Mouse (Mus musculus): ENCODE measurements at regions not wholly inside any gene's neighbourhood (a gene's known extent, or its start where the extent isn't known, plus 50 kb on each side); places are given as distances from the start of the nearest gene placed in this dataset.

DNA sequence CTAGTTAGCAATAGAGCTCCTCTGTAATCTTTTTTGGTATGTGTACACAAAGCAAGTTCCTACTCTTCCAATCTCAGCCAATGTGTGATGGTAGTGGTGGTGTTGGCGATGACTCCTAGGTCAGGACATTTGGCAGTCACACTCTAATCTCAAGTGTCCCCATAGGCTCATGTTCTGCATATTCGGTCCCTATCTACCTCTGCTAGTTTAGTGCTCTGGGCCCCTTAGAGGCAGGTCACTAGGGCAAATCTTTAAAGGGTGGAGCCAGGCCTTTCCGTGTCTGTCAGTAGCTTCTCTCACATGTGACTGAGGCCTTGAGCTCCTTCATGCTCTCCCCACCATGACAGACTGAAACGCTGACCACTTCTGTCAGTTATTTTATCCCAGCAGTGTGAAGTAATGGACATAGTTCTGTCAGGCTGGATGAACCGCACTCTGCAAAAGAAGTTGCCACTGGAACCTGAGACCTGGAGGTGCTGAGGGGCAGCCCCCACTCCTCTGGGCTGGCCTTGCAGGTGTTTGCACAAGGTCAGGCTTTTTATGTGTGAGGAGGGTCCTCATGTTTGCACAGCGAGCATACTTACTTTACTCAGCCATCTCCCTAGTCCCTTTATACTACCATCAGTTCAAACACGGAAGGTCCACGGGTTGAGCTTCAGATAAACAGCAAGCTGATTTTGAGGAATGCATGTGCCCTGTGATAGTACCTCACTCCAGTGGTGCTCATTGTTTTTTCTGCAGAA, 75.3 kb upstream of the Ywhaq start:
- DNase-seq (ENCODE audit: low spot score): peak; percentile 8

DNA sequence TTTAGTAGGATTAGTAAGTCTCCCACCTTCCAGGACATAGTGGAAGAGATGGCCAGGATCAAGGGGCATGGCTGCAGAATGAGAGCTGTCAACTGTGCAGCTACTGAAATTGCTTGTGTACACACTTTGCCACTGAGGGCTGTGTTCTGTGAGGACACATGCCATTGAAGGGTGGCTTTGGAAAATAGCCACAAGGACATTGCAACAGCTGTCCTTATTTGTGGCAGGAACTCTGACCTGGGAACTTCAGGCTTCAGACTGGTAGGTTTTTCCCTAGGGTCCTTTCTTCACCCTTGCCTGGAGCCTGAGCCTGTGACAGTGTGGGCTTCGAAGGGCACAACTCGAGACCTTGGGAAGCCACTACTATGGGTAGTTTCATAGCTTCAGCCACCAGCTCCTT, 64.2 kb upstream of the Ywhaq start:
- DNase-seq (ENCODE audit: low spot score): no peak

DNA sequence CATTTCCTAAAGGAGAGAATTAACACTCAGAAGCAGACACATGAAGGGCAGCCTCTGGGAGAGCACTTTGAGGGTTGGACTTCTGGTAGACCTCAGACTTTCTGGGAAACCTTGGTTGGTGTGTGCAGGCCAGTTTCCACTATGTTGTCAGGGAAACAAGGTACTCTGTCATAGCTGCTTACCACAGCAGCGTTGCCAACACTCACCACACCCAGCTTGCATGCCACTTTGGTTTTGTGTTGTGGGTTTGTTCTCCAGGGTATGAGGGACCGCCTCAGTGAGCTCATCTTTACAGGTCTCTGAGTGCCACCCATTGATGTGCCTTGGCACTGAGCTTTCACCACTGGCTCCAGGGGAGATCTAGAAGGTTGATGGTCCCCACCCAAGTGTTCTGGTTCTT, 62.8 kb upstream of the Ywhaq start:
- DNase-seq (ENCODE audit: low spot score): no peak

DNA sequence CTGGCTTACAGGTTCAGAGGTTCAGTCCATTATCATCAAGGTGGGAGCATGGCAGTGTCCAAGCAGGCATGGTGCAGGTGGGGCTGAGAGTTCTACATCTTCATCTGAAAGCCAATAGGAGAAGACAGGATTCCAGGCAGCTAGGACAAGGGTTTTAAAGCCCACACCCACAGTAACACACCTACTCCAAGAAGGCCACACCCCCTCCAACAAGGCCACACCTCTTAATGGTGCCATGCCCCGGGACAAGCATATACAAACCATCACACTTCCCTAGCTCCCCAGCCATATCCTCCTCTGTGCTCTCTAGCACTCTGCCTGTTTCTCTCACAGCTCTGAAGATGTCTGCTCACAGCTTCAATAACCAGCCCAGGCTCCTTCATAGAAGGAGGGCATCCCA, 61.8 kb upstream of the Ywhaq start:
- no peak for DNase-seq (ENCODE audit: low spot score)

DNA sequence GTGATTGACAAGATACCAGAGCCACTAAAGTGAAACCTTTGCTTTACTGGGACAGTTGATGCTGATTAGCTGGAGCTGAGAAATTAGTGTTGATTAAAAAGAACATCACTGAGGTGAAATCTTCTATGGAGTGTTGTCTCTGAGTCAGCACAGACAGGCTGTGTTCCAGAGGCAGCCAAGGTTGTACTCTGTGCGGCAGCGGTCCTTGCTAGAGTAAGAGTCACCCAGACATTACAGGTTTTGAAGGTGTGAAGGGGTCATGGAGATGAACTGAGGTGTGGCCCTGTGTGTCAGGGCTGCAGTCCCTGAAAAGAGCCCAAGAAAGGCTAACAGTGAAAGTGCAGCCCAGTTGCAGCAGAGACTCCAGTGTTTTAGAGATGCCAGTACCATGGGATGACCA, 59.1 kb upstream of the Ywhaq start:
- DNase-seq (ENCODE audit: low spot score): no peak

DNA sequence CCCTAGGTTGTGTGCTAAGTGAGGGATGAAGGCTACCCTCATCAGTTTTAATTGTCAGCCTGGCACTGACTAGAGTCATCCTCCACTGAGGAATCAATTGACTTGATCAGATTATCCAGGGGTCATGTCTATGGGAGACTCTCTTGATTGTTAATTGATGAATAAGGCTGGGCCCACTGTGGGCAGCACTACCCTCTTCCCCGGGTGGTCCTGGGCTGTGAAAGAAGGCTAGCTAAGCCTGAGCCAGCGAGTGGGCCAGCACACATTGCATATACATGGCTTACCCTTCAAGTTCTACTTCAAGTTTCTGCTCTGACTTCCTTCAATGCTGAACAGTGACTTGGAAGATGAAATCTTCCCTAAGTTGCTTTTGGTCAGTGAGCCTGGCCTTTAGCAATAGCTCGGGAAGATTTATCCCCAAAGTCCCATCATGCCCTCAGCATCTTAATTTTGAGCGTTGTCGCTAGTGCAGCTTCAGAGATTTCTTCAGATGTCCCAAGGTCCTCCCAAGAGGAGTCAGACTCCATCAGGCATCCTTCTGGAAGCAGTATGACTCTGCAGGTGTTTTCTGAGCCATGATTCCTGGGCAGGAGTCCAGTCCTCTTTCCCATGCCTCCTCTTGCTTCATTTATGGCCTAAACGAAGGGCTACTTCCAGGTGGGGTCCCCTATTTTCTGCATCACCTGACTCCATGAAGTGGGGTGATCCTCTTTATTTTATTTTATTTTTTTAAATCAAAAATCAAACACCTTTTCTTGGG, 55.7 kb upstream of the Ywhaq start:
- DNase-seq (ENCODE audit: low spot score): no peak

DNA sequence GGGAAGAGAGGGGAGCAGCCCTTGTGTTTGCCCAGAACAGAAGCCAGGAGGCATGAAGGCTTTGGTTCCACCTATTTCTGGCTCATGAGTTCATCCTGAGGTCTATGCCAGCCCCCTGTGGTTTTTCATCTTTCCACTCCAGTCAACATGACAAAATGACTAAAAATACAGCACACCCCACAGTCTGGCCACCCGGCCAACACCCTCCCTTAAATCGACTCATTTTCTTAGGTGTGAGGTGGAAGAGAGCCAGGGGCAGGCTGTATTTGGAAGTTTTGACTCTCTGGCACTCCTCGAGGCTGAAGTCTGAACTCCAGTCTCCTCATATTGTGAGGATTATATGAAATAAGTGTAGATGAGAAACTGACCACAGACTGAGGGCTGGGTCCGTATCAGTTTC, 55.0 kb upstream of the Ywhaq start:
- DNase-seq (ENCODE audit: low spot score): peak; percentile 63

DNA sequence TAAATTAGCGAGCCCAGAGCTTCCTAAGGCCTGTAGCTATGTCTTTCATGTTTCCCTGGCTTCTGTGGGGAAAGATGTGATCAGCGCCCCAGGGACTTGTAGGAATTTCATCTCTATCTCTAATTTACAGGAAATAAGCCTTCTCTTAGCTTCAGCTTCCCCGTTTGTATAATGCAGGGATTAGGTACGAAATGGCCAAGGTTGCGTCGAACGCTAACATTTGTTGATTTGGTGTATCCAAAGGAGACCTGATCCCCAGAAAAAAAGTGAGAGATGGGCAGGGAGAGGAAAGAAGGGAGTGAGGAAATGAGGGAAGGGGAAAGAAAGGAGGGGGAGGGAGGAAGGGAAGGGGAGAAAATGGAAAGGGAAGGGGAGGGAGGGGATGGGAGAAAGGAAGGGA, 54.5 kb upstream of the Ywhaq start:
- DNase-seq (ENCODE audit: low spot score): no peak

DNA sequence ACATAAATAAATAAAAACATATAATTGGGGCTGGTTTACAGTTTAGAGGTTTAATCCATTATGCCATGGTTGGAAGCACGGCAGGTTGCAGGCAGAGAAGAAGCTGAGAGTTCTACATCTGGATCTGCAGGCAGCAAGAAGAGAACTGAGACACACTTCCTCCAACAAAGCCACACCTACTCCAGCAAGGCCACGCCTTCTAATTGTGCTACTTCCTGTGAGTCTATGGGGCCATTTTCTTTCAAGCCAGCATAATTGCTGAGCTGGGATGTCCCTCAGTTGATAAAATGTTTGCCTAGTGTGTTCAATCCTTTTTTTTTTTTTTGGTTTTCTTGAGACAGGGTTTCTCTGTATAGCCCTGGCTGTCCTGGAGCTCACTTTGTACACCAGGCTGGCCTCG, 52.8 kb upstream of the Ywhaq start:
- DNase-seq (ENCODE audit: low spot score): no peak
